8 mouse cellular contexts compared by ENCODE assay signal in genomic region chr16:28928466-28928814, GRCm38 (mm10). TPM values are rescaled to one million over a fixed set of nuclear protein-coding genes. Genes with fewer than 3 reads are reported as not detected.
DNase-seq lines count a peak whose midpoint lies in the region; ATAC-seq and TF ChIP-seq lines count a peak whose summit lies in the region.

No protein-coding gene starts in this region.

- no peaks in the 10 kb centered on the region; the same call in 1 of the 2 replicates for H3K79me2 ChIP-seq in heart, adult 2 months (replicated peaks; ENCODE audit: control insufficient read depth, insufficient read depth, low read length)

- TF ChIP-seq EP300 in heart, adult 2 months (IDR thresholded peaks at IDR 0.05; ENCODE audit: insufficient read depth, low read depth, low read length): no peak

- no peaks in the 10 kb centered on the region for H3K27me3 ChIP-seq in heart, adult 2 months (ENCODE audit: control insufficient read depth, insufficient read depth, low read length)
- no peaks in the 10 kb centered on the region for H3K27me3 ChIP-seq in forebrain, embryonic 15.5 days
- H3K27me3 ChIP-seq in lung, embryonic 14.5 days (ENCODE audit: insufficient read depth, low read length): no peaks in the 10 kb centered on the region
- H3K27me3 ChIP-seq in small intestine, adult 2 months (ENCODE audit: control insufficient read depth, insufficient read depth, low read length): no peaks in the 10 kb centered on the region
- H3K27me3 ChIP-seq in thymus, adult 2 months (ENCODE audit: control insufficient read depth, insufficient read depth, low read length): peaks cover 3% of the 10 kb centered on the region; the same call in 1 of the 2 replicates

- ATAC-seq in forebrain, embryonic 15.5 days (replicated peaks): peak; percentile 38; the same call in 1 of the 2 replicates
- ATAC-seq in lung, embryonic 14.5 days (ENCODE audit: insufficient read depth): peak; percentile 76

- no peaks in the 10 kb centered on the region for H3K36me3 ChIP-seq in heart, adult 2 months (ENCODE audit: control insufficient read depth, insufficient read depth, low read length)
- no peaks in the 10 kb centered on the region for H3K36me3 ChIP-seq in forebrain, embryonic 15.5 days
- no peaks in the 10 kb centered on the region for H3K36me3 ChIP-seq in lung, embryonic 14.5 days (ENCODE audit: insufficient read depth)
- 0 out of 2 replicates have a peak, but pooled peaks cover 1% of the 10 kb centered on the region for H3K36me3 ChIP-seq in small intestine, adult 2 months (ENCODE audit: control insufficient read depth, insufficient read depth, low read length)
- no peaks in the 10 kb centered on the region for H3K36me3 ChIP-seq in thymus, adult 2 months (ENCODE audit: control insufficient read depth, insufficient read depth, low read length)

- DNase-seq in heart, adult 2 months: no peak
- DNase-seq in heart, adult 9 months (ENCODE audit: low spot score in 2 of 2): no peak
- peak; percentile 43 for DNase-seq in adipocyte (ENCODE audit: low spot score)
- peak; percentile 62 for DNase-seq in kidney, postnatal 10 days
- peak; percentile 80 for DNase-seq in lung, embryonic 14.5 days
- no peak for DNase-seq in thymus, adult 2 months

- H3K9ac ChIP-seq in heart, adult 2 months (ENCODE audit: low read depth, low read length): peak overlapping the region; percentile 9; the same call in 1 of the 2 replicates
- peak overlapping the region; percentile 74 for H3K9ac ChIP-seq in forebrain, embryonic 15.5 days (replicated peaks)
- peak overlapping the region; percentile 80 for H3K9ac ChIP-seq in lung, embryonic 14.5 days

- TF ChIP-seq CTCF in heart, adult 2 months (IDR thresholded peaks at IDR 0.05): peak; percentile 37
- peak; percentile 40 for TF ChIP-seq CTCF in lung, embryonic 14.5 days (IDR thresholded peaks at IDR 0.05; ENCODE audit: low read depth)
- 0 out of 2 replicates have a peak, but pooled peaks have one; percentile 29 for TF ChIP-seq CTCF in small intestine, adult 2 months (IDR thresholded peaks at IDR 0.05; ENCODE audit: extremely low read depth, insufficient read length, insufficient replicate concordance, low read depth, low read length)
- TF ChIP-seq CTCF in thymus, adult 2 months (IDR thresholded peaks at IDR 0.05; ENCODE audit: borderline replicate concordance, control insufficient read depth, extremely low read depth, insufficient read depth, low read length, poor library complexity): no peak

- peak overlapping the region; percentile 92 for H3K4me2 ChIP-seq in forebrain, embryonic 15.5 days (replicated peaks)
- peak overlapping the region; percentile 79 for H3K4me2 ChIP-seq in lung, embryonic 14.5 days

- peak overlapping the region; percentile 84 for H3K27ac ChIP-seq in heart, adult 2 months
- peak overlapping the region; percentile 88 for H3K27ac ChIP-seq in forebrain, embryonic 15.5 days (replicated peaks)
- H3K27ac ChIP-seq in lung, embryonic 14.5 days (ENCODE audit: low read depth): peak overlapping the region; percentile 95
- peak overlapping the region; percentile 59 for H3K27ac ChIP-seq in small intestine, adult 2 months (ENCODE audit: insufficient read depth, low read depth, low read length)
- no peak overlapping the region for H3K27ac ChIP-seq in thymus, adult 2 months (ENCODE audit: control insufficient read depth, insufficient read depth, low read length)

- H3K9me3 ChIP-seq in forebrain, embryonic 15.5 days: no peaks in the 10 kb centered on the region
- no peaks in the 10 kb centered on the region for H3K9me3 ChIP-seq in lung, embryonic 14.5 days (ENCODE audit: low read depth, low read length)

- no peak for TF ChIP-seq POLR2A in heart, adult 2 months (IDR thresholded peaks at IDR 0.05; ENCODE audit: insufficient read depth, low read depth, low read length)
- no peak for TF ChIP-seq POLR2A in small intestine, adult 2 months (IDR thresholded peaks at IDR 0.05; ENCODE audit: low read depth, low read length)
- no peak for TF ChIP-seq POLR2A in thymus, adult 2 months (IDR thresholded peaks at IDR 0.05; ENCODE audit: control insufficient read depth, extremely low read depth, insufficient read depth, low read length, poor library complexity)

- intact Hi-C loops in heart, adult 2 months (cut with DNase I): loop anchor here (2.0 to 5.0 kb wide), 3 partner anchors 46 to 88 kb away; no protein-coding TSS in a partner anchor

- no peaks in the 10 kb centered on the region for H3K4me1 ChIP-seq in heart, adult 2 months (ENCODE audit: control insufficient read depth, insufficient read depth, low read length)
- peaks cover 25% of the 10 kb centered on the region for H3K4me1 ChIP-seq in forebrain, embryonic 15.5 days
- 0 out of 2 replicates have a peak, but pooled peaks cover 7% of the 10 kb centered on the region for H3K4me1 ChIP-seq in lung, embryonic 14.5 days (ENCODE audit: insufficient read depth)
- peaks cover 16% of the 10 kb centered on the region; the same call in 1 of the 2 replicates for H3K4me1 ChIP-seq in small intestine, adult 2 months (ENCODE audit: control insufficient read depth, insufficient read depth, insufficient read length, low read length)
- H3K4me1 ChIP-seq in thymus, adult 2 months (replicated peaks; ENCODE audit: control insufficient read depth, insufficient read depth, low read length): no peaks in the 10 kb centered on the region

- peak overlapping the region; percentile 78 for H3K4me3 ChIP-seq in heart, adult 2 months
- H3K4me3 ChIP-seq in forebrain, embryonic 15.5 days: peak overlapping the region; percentile 86
- H3K4me3 ChIP-seq in lung, embryonic 14.5 days (ENCODE audit: low read depth, low read length): peak overlapping the region; percentile 82
- H3K4me3 ChIP-seq in small intestine, adult 2 months (ENCODE audit: low read depth, low read length): peak overlapping the region; percentile 99
- H3K4me3 ChIP-seq in thymus, adult 2 months (ENCODE audit: control insufficient read depth, insufficient read depth, low read length): no peak overlapping the region

- WGBS in heart, adult 2 months: 2% methylated on average over 10 of the region's 10 CpGs
- under 1% methylated on average over 10 of the region's 10 CpGs for WGBS in forebrain, embryonic 15.5 days
- WGBS in lung, embryonic 14.5 days: under 1% methylated on average over 10 of the region's 10 CpGs
- 2% methylated on average over 10 of the region's 10 CpGs for WGBS in small intestine, adult 2 months
- WGBS in thymus, adult 2 months: 8% methylated on average over 10 of the region's 10 CpGs

RNA-seq across cellular contexts. Expression of gene Mb21d2, which starts 1.0 kb away (rescaled TPM):
- total RNA-seq in heart, adult 2 months (2021): 1 to 10 TPM; 7.7 to 8.3 TPM
- polyA plus RNA-seq in heart, adult 2 months (2012; rRNA removed): 8.2 and 9.2 TPM in 2 replicates
- 9.5 and 10.5 TPM in 2 replicates for polyA plus RNA-seq in forebrain, embryonic 15.5 days (2015; fragmentation: Nextera tagmentation; extraction: Ambion mirVana)
- polyA plus RNA-seq in lung, embryonic 14.5 days (2014; fragmentation: Nextera tagmentation; extraction: Ambion mirVana): 7.3 and 9.6 TPM in 2 replicates
- polyA plus RNA-seq in small intestine, adult 2 months (2012; rRNA removed): 6.1 and 15.9 TPM in 2 replicates
- 2.7 and 3.3 TPM in 2 replicates for polyA plus RNA-seq in thymus, adult 2 months (2012; rRNA removed)

Comparison
In these comparisons a context has a peak if more than half of its experiments do, and no peak if none do; other contexts are left out.
1. DNase-seq: peak in adipocyte (single experiment), kidney, postnatal 10 days (single experiment) and lung, embryonic 14.5 days (single experiment); none in heart, adult 2 months (0 of 2), heart, adult 9 months (0 of 2) and thymus, adult 2 months (single experiment).
2. H3K9ac ChIP-seq: peak in every context shown above with its lines; median percentile 80 in lung, embryonic 14.5 days; 74 in forebrain, embryonic 15.5 days; 9 in heart, adult 2 months.